Mouse (Mus musculus) embryonic facial prominence, embryonic 13.5 days (tissue): ENCODE data around the gene Rsrc1. TPM values are rescaled to one million over a fixed set of nuclear protein-coding genes. Genes with fewer than 3 reads are reported as not detected.
"Not testable (repeated sequence)": the region's sequence is repeated elsewhere in the genome, so short reads cannot be mapped to it uniquely, and the experiment has no call there.

Experiments used
- ATAC-seq: fragments of 200-750 bp; cut with Nextera tagmentation; 2 replicates; pipeline ENCODE4 v1.8.0; 2017; ENCODE audit warnings: low read depth; ENCODE audit not compliant: insufficient number of reproducible peaks, insufficient read depth, low FRiP score, low TSS enrichment
- H3K27ac ChIP-seq: fragments of 300-500 bp; sonication (generic); 2 replicates; pipeline ENCODE4 v1.5.1; 2015; ENCODE audit warnings: moderate library complexity, mild to moderate bottlenecking, inconsistent platforms
- H3K27me3 ChIP-seq: fragments of 300-500 bp; sonication (generic); 2 replicates; pipeline ENCODE4 v1.6.1; 2015; ENCODE audit warnings: mild to moderate bottlenecking, inconsistent platforms
- H3K36me3 ChIP-seq: fragments of 300-500 bp; sonication (generic); 2 replicates; pipeline ENCODE4 v1.6.1; 2015; ENCODE audit warnings: mild to moderate bottlenecking, inconsistent platforms
- H3K4me1 ChIP-seq: fragments of 300-500 bp; sonication (generic); 2 replicates; pipeline ENCODE4 v1.6.1; 2015; ENCODE audit warnings: inconsistent platforms
- H3K4me2 ChIP-seq: fragments of 300-500 bp; sonication (generic); 2 replicates; pipeline ENCODE4 v1.6.1; 2015; ENCODE audit warnings: moderate library complexity, mild to moderate bottlenecking, inconsistent platforms
- H3K4me3 ChIP-seq: fragments of 300-500 bp; sonication (generic); 2 replicates; pipeline ENCODE4 v1.5.1; 2015; ENCODE audit warnings: mild to moderate bottlenecking, inconsistent platforms
- H3K9ac ChIP-seq: fragments of 300-500 bp; sonication (generic); 2 replicates; pipeline ENCODE4 v1.6.1; 2015; ENCODE audit warnings: mild to moderate bottlenecking, inconsistent platforms
- H3K9me3 ChIP-seq: fragments of 300-500 bp; sonication (generic); 2 replicates; pipeline ENCODE4 v1.6.1; 2016; ENCODE audit warnings: inconsistent platforms
- WGBS: fragments of 180-500 bp; shearing (Covaris S2); methylation state at CpG from one replicate; pipeline ENCODE4 v1.1.7; 2015; ENCODE audit warnings: mixed read lengths; 5-methylcytosine and 5-hydroxymethylcytosine counted together
- polyA plus RNA-seq: library from polyadenylated mRNA; unstranded; fragments of >200 nt; fragmentation: Nextera tagmentation; extraction: Ambion mirVana; gene quantifications from 2 replicates; pipeline ENCODE4 v1.2.1, GENCODE M21; 2015

Rsrc1 gene
- polyA plus RNA-seq, 1 experiment from 2014 or later, result 49.7 TPM

- Histone ChIP-seq H3K4me1 (no peaks in the 10 kb centered on the region), H3K27me3 (no peaks in the 10 kb centered on the region)
- 82% methylated on average over 1 of the region's 1 CpGs for WGBS
Observed at GRCm38 (mm10) chr3:66996820-66997219, 15.6 kb downstream of the Rsrc1 start.

GRCm38 (mm10) chr3:67036387-67037062 lies 55.3 kb downstream of the Rsrc1 start:
- H3K4me3 ChIP-seq, result no peak overlapping the region
- WGBS, result 69% methylated on average over 6 of the region's 6 CpGs
- no peak for ATAC-seq
- H3K27ac ChIP-seq, result no peak overlapping the region
- H3K9ac ChIP-seq, result no peak overlapping the region
- H3K36me3 ChIP-seq, result peaks cover 5% of the 10 kb centered on the region; the same call in 1 of the 2 replicates
- no peaks in the 10 kb centered on the region for H3K27me3 ChIP-seq
- no peak overlapping the region for H3K4me2 ChIP-seq
- no peaks in the 10 kb centered on the region for H3K4me1 ChIP-seq
- no peaks in the 10 kb centered on the region for H3K9me3 ChIP-seq

More at GRCm38 (mm10) chr3:66996820-66997219, 15.6 kb downstream of the Rsrc1 start:
- H3K4me3 ChIP-seq, result no peak overlapping the region
- peaks cover 36% of the 10 kb centered on the region for H3K36me3 ChIP-seq
- no peak overlapping the region for H3K4me2 ChIP-seq
- no peak for ATAC-seq
- no peaks in the 10 kb centered on the region for H3K9me3 ChIP-seq
- no peak overlapping the region for H3K27ac ChIP-seq
- no peak overlapping the region for H3K9ac ChIP-seq

- ATAC-seq, result no peak
- H3K9ac ChIP-seq, result no peak overlapping the region
- no peak overlapping the region for H3K27ac ChIP-seq
- H3K36me3 ChIP-seq, result peaks cover 8% of the 10 kb centered on the region
- WGBS, result 95% methylated on average over 2 of the region's 2 CpGs
- H3K27me3 ChIP-seq, result no peaks in the 10 kb centered on the region
- no peaks in the 10 kb centered on the region for H3K4me1 ChIP-seq
- H3K4me2 ChIP-seq, result no peak overlapping the region
- no peak overlapping the region for H3K4me3 ChIP-seq
- no peaks in the 10 kb centered on the region for H3K9me3 ChIP-seq
Observed at GRCm38 (mm10) chr3:67059755-67060154, 78.6 kb downstream of the Rsrc1 start.

GRCm38 (mm10) chr3:67070575-67071488 lies 89.6 kb downstream of the Rsrc1 start:
- no peak for ATAC-seq

GRCm38 (mm10) chr3:67073653-67074052 lies 92.5 kb downstream of the Rsrc1 start:
- not testable (repeated sequence) for H3K9me3 ChIP-seq, H3K4me1 ChIP-seq, H3K4me3 ChIP-seq, H3K4me2 ChIP-seq, ATAC-seq, H3K27me3 ChIP-seq, H3K36me3 ChIP-seq, H3K9ac ChIP-seq, H3K27ac ChIP-seq

More at GRCm38 (mm10) chr3:67070575-67071488, 89.6 kb downstream of the Rsrc1 start:
- 70% methylated on average over 11 of the region's 11 CpGs for WGBS
- no peak overlapping the region for H3K9ac ChIP-seq
- H3K27me3 ChIP-seq, result no peaks in the 10 kb centered on the region
- no peak overlapping the region for H3K4me3 ChIP-seq
- H3K9me3 ChIP-seq, result no peaks in the 10 kb centered on the region
- no peak overlapping the region for H3K4me2 ChIP-seq
- H3K27ac ChIP-seq, result no peak overlapping the region
- no peaks in the 10 kb centered on the region for H3K4me1 ChIP-seq
- H3K36me3 ChIP-seq, result no peaks in the 10 kb centered on the region

GRCm38 (mm10) chr3:67075484-67075883 lies 94.3 kb downstream of the Rsrc1 start:
- no peak overlapping the region for H3K27ac ChIP-seq
- ATAC-seq, result no peak
- no peak overlapping the region for H3K9ac ChIP-seq
- no peaks in the 10 kb centered on the region for H3K9me3 ChIP-seq
- no peak overlapping the region for H3K4me3 ChIP-seq
- H3K4me2 ChIP-seq, result no peak overlapping the region
- H3K36me3 ChIP-seq, result no peaks in the 10 kb centered on the region
- 93% methylated on average over 2 of the region's 2 CpGs for WGBS
- H3K27me3 ChIP-seq, result no peaks in the 10 kb centered on the region
- H3K4me1 ChIP-seq, result no peaks in the 10 kb centered on the region

- Histone ChIP-seq H3K4me3 (no peak overlapping the region), H3K36me3 (no peaks in the 10 kb centered on the region), H3K4me2 (no peak overlapping the region), H3K9me3 (no peaks in the 10 kb centered on the region), H3K27ac (no peak overlapping the region), H3K9ac (no peak overlapping the region), H3K4me1 (no peaks in the 10 kb centered on the region), H3K27me3 (no peaks in the 10 kb centered on the region)
- 89% methylated on average over 1 of the region's 1 CpGs for WGBS
- ATAC-seq, result no peak
Observed at GRCm38 (mm10) chr3:67084742-67085141, 103.6 kb downstream of the Rsrc1 start.

- no peak overlapping the region for H3K9ac ChIP-seq
- H3K36me3 ChIP-seq, result peaks cover 2% of the 10 kb centered on the region; the same call in 1 of the 2 replicates
- H3K4me2 ChIP-seq, result no peak overlapping the region
- no peaks in the 10 kb centered on the region for H3K9me3 ChIP-seq
- no peak for ATAC-seq
- no peak overlapping the region for H3K27ac ChIP-seq
- WGBS, result 87% methylated on average over 3 of the region's 3 CpGs
- H3K4me1 ChIP-seq, result no peaks in the 10 kb centered on the region
- H3K4me3 ChIP-seq, result no peak overlapping the region
- H3K27me3 ChIP-seq, result no peaks in the 10 kb centered on the region
Observed at GRCm38 (mm10) chr3:67108428-67108827, 127.2 kb downstream of the Rsrc1 start.

- no peak overlapping the region for H3K27ac ChIP-seq
- no peak for ATAC-seq
- no peaks in the 10 kb centered on the region for H3K27me3 ChIP-seq
- no peak overlapping the region for H3K9ac ChIP-seq
- no peaks in the 10 kb centered on the region for H3K36me3 ChIP-seq
- H3K4me2 ChIP-seq, result no peak overlapping the region
- no peak overlapping the region for H3K4me3 ChIP-seq
- H3K4me1 ChIP-seq, result no peaks in the 10 kb centered on the region
- no peaks in the 10 kb centered on the region for H3K9me3 ChIP-seq
- 74% methylated on average over 4 of the region's 4 CpGs for WGBS
Observed at GRCm38 (mm10) chr3:67116317-67116716, 135.1 kb downstream of the Rsrc1 start.

- ATAC-seq, result no peak
- Histone ChIP-seq H3K27me3 (no peaks in the 10 kb centered on the region), H3K4me2 (no peak overlapping the region), H3K27ac (no peak overlapping the region), H3K9me3 (peaks cover 12% of the 10 kb centered on the region), H3K9ac (no peak overlapping the region), H3K36me3 (peaks cover 5% of the 10 kb centered on the region), H3K4me3 (no peak overlapping the region), H3K4me1 (no peaks in the 10 kb centered on the region)
- 76% methylated on average over 3 of the region's 3 CpGs for WGBS
Observed at GRCm38 (mm10) chr3:67132521-67132920, 151.3 kb downstream of the Rsrc1 start.

- no peaks in the 10 kb centered on the region for H3K4me1 ChIP-seq
- H3K27ac ChIP-seq, result no peak overlapping the region
- H3K27me3 ChIP-seq, result no peaks in the 10 kb centered on the region
- H3K4me3 ChIP-seq, result no peak overlapping the region
- 79% methylated on average over 2 of the region's 2 CpGs for WGBS
- no peaks in the 10 kb centered on the region for H3K9me3 ChIP-seq
- H3K4me2 ChIP-seq, result no peak overlapping the region
- no peaks in the 10 kb centered on the region for H3K36me3 ChIP-seq
- ATAC-seq, result no peak
- H3K9ac ChIP-seq, result no peak overlapping the region
Observed at GRCm38 (mm10) chr3:67135749-67136375, 154.7 kb downstream of the Rsrc1 start.
